Mouse (Mus musculus) erythroblast, embryonic 14.5 days (primary cell): ENCODE measurements around the gene Ppfia1. TPM values are rescaled to one million over a fixed set of nuclear protein-coding genes. Genes with fewer than 3 reads are reported as not detected.

ENCODE experiments used
- H3K27me3 ChIP-seq: 2 replicates; pipeline ENCODE4 v1.6.1; 2012; ENCODE audit warnings: inconsistent platforms; ENCODE audit not compliant: control insufficient read depth
- H3K36me3 ChIP-seq: 2 replicates; pipeline ENCODE4 v1.6.1; 2012; ENCODE audit warnings: mild to moderate bottlenecking, inconsistent platforms; ENCODE audit not compliant: control insufficient read depth
- H3K4me1 ChIP-seq: 2 replicates; pipeline ENCODE4 v1.6.1; 2012; ENCODE audit warnings: inconsistent platforms; ENCODE audit not compliant: control insufficient read depth
- H3K4me3 ChIP-seq: replicated peaks from 2 replicates; pipeline ENCODE3; 2012; ENCODE audit warnings: moderate library complexity, mild to moderate bottlenecking, inconsistent platforms
- H3K9me3 ChIP-seq: 2 replicates; pipeline ENCODE4 v1.6.1; 2012; ENCODE audit warnings: low read length, inconsistent platforms, mixed read lengths; ENCODE audit not compliant: control insufficient read depth
- GATA1 ChIP-seq: IDR thresholded peaks from 2 replicates; pipeline ENCODE4 v1.6.1; 2012; ENCODE audit warnings: low read length, inconsistent platforms, mixed read lengths
- TAL1 ChIP-seq: IDR thresholded peaks from 3 replicates; pipeline ENCODE4 v1.6.1; 2012; ENCODE audit warnings: low read length, inconsistent platforms, mixed read lengths
- polyA plus RNA-seq: library from polyadenylated mRNA; stranded (reverse); fragments of >175 nt; gene quantifications from 2 replicates; pipeline ENCODE4 v1.2.3, GENCODE M21; 2012

The Ppfia1 gene
- polyA plus RNA-seq, 1 experiment, result 6.1 TPM

DNA sequence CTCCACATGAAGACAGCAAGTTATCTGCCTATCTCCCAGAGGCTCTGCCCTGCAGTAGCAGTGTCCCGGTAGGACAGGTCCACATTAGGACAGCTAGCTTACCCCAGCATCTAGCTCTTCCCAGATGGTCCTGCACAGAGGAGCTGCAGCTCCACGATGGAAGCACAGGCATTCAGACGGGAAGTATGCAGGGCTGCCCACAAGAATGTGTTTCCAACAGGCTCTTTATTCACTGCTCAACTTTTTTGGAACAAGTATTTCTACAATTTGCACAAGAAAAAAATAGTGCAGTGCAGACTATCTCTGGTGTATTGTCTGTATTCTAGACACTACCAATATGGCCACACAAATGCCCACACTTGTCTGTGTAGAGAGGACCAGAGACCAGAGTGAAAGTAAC, 18.8 kb downstream of the Ppfia1 start:
- Histone ChIP-seq H3K9me3 (no peaks in the 10 kb centered on the region), H3K4me1 (peaks cover 47% of the 10 kb centered on the region), H3K27me3 (no peaks in the 10 kb centered on the region), H3K36me3 (peaks cover 35% of the 10 kb centered on the region), H3K4me3 (no peak overlapping the region)
- no peak for TF ChIP-seq TAL1
- no peak for TF ChIP-seq GATA1

DNA sequence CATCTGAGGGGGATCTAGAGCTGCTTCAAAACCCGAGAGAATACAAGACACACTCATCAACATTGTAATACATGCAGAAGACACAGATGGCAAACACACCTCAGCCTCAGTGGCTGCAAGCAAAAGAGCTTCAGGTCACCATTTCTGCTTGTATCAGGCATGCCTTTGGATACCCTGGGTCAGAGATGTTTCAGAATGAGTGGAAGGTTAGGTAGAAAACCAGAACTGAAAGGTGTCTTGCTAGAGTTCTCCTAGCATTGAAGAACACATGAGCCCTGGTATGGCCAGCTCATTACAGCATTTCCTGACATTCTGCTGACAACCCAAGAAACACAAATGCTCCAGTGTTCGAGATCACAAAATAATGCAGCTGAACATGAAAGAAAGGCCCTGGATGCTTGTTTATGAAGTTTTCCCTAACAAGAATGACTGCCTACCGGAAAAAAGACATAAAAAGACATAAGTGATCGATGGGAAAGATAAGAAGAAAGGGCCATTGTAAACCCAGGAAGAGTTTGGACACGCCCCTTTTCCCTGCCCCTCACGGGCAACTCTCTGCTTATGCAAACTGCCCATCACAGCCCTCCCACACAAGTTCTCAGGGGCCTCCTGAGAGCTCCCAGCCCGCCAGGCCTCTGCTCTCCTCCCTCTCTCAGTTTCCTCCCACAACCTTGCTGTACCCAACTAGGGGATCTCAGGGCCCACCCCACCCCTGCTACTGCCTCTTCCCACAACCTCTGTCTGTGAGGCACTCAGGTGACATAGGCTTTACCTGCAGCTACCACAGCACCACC, 21.7 kb downstream of the Ppfia1 start:
- H3K4me1 ChIP-seq, result peaks cover 38% of the 10 kb centered on the region
- no peaks in the 10 kb centered on the region for H3K9me3 ChIP-seq
- H3K36me3 ChIP-seq, result peaks cover 23% of the 10 kb centered on the region
- no peaks in the 10 kb centered on the region for H3K27me3 ChIP-seq
- no peak for TF ChIP-seq TAL1
- no peak for TF ChIP-seq GATA1
- no peak overlapping the region for H3K4me3 ChIP-seq

DNA sequence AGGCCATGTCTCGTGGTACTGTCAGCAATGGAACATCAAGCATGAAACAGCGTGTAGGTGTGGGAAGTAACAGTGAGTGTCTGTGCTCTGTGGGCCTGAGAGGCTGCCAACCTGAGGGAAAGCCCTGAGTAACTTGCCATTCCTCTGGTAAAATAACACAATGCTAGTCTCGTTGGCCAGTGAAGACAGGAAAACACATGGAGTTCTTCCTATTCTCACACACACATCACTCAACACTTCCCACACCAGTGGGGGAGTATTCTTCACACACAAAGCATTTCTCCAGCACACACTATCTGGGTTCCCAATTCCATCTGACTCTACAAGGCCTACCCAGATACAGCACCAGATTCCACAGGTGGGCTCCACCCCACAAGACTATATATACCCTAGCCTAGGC, 23.7 kb downstream of the Ppfia1 start:
- Histone ChIP-seq H3K27me3 (no peaks in the 10 kb centered on the region), H3K4me1 (peaks cover 50% of the 10 kb centered on the region), H3K9me3 (no peaks in the 10 kb centered on the region), H3K4me3 (no peak overlapping the region), H3K36me3 (peaks cover 18% of the 10 kb centered on the region)
- TF ChIP-seq TAL1 (no peak), GATA1 (no peak)

DNA sequence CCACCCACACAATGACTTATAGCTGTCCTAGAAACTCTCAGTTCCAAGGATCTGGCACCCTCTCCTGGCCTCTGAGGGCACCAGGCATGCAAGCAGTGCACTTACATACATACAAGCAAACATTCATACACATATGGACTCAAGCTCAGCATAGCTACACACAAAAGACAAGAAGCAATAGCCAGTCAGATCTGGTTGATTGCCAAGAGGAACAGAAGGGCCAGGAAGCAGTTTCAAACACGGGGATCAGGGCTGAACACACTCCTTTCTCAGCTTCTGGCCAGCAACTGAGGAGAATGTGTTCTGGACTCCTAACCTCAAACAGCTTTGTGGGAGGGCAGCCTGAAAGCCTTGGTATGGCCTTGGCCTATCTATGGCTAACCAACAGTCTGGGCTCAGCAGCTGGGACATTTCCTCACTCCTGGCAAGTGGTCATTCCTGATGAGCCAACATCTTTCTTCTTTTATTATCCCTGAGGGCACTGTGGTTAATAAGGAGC, 25.8 kb downstream of the Ppfia1 start:
- no peak overlapping the region for H3K4me3 ChIP-seq
- TF ChIP-seq GATA1 (no peak), TAL1 (no peak)
- no peaks in the 10 kb centered on the region for H3K9me3 ChIP-seq
- no peaks in the 10 kb centered on the region for H3K27me3 ChIP-seq
- peaks cover 15% of the 10 kb centered on the region for H3K36me3 ChIP-seq
- peaks cover 65% of the 10 kb centered on the region for H3K4me1 ChIP-seq

DNA sequence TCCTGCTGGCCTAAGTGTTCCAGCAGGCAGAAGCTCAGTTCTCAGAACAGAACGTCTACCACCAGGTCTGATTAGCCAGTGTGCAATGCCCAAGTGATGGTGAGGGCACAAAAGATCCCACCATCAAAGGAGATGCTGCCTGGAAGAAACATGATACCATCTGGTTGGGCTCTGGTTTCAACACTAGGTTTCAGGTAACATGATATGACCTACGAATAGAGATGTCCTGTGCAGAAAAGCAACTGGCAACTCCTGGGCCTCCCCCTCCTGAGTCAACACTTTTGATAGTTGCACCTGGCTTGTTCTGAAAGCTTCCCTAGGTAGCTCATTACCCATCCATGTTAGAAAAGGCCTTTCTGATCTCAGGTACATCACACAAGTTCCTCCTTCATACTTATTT, 26.9 kb downstream of the Ppfia1 start:
- H3K36me3 ChIP-seq, result peaks cover 19% of the 10 kb centered on the region
- TF ChIP-seq GATA1, result no peak
- no peak overlapping the region for H3K4me3 ChIP-seq
- H3K27me3 ChIP-seq, result no peaks in the 10 kb centered on the region
- peaks cover 70% of the 10 kb centered on the region for H3K4me1 ChIP-seq
- no peaks in the 10 kb centered on the region for H3K9me3 ChIP-seq

DNA sequence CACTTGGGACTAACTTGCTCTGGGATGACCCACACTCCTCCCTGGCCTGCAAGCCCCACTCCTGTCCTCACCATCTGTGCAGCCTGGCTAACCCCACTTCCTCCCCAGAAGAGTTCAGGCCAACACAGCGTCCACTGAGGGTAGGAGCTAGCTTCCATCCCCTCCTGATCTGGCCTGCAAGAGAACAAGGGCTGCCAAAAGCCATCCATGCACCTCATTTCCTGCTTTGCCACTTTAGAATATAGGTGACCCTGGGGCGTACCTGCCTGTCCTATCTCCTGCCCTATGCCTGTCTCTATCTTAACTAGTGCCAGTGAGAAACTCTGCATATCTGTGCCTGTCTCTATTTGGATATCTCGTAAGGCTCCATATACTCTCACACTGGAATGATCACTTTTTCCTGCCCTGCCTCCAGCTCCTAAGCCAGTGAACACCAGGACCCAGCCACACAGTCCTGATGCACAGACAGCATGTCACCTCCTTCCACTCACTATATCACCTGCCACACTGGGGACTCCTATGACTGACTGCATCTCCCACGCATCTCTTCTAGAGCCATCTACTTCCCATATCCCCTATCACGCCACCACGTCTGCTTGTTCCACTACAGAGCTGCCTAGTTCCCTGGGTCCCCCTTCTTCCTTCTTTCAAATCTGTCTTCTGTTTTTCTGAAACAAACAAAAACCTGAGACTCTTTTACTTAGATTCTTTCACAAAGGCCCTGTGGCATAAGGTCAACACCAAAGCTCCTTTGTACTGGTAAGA, 28.9 kb downstream of the Ppfia1 start:
- no peak for TF ChIP-seq TAL1
- no peak for TF ChIP-seq GATA1
- Histone ChIP-seq H3K27me3 (no peaks in the 10 kb centered on the region), H3K36me3 (peaks cover 34% of the 10 kb centered on the region), H3K4me1 (peaks cover 69% of the 10 kb centered on the region), H3K4me3 (peak overlapping the region; percentile 4), H3K9me3 (no peaks in the 10 kb centered on the region)

DNA sequence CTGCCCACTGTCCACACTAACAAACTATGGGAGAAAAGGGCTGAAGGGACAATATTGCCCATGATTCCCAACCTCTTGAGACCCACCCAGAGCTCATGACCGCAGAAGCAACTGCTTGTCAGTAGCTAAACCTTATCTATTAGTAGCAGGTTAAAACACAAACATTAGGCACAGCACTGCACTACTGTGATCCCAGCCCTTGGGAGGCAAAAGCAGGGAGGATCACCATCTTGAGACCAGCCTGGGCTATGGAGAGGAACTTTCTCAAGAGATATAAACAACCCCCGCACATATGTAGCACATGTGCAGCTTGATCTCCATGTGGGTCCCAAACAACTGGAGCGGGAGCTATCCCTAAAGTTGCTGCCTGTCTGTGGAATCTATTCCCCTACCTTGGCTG, 30.1 kb downstream of the Ppfia1 start:
- H3K9me3 ChIP-seq, result no peaks in the 10 kb centered on the region
- TF ChIP-seq TAL1, result peak; percentile 85
- peak; percentile 71 for TF ChIP-seq GATA1
- peaks cover 46% of the 10 kb centered on the region for H3K36me3 ChIP-seq
- no peaks in the 10 kb centered on the region for H3K27me3 ChIP-seq
- peaks cover 68% of the 10 kb centered on the region for H3K4me1 ChIP-seq
- H3K4me3 ChIP-seq, result peak overlapping the region; percentile 34

DNA sequence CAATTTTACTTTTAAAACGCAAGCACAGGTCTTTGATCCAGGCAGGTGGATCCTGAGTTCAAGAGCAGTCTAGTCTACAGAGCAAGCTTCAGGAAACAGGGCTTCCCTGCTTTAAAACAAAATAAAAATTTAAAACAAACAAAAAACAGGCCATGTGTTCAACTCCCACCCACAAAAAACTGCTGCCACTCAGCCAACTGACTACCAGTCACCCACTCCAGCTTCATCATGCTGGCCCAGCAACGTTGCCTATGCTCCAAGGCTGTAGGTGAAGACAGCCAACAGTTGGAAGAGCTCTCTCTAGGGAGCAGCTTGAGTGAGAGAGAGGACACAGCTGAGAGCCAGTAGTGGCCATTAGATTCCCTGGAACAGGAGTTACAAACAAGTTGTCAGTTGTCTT, 31.6 kb downstream of the Ppfia1 start:
- Histone ChIP-seq H3K4me1 (peaks cover 57% of the 10 kb centered on the region), H3K36me3 (peaks cover 53% of the 10 kb centered on the region), H3K27me3 (no peaks in the 10 kb centered on the region), H3K4me3 (no peak overlapping the region), H3K9me3 (no peaks in the 10 kb centered on the region)
- TF ChIP-seq GATA1 (no peak), TAL1 (no peak)

DNA sequence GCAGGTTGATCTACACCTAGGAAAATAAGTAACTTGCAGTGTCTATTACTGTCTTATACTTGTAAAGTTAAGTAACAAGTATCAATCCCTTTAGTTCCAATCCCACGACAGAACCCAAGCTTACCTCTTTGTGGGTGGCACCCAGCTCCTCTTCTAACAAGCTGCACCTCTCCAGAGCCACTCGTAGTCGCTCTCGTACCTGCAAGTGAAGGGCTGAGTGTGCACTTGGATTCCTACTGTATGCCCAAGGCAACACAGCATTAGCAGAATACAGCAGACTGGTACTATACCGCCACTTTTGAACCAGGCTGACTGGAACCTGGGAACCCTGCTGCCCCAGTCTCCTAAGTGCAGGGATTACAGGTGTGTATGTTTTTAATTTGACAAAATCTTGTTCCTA, 33.7 kb downstream of the Ppfia1 start:
- Histone ChIP-seq H3K4me1 (peaks cover 40% of the 10 kb centered on the region), H3K9me3 (no peaks in the 10 kb centered on the region), H3K4me3 (no peak overlapping the region), H3K27me3 (no peaks in the 10 kb centered on the region), H3K36me3 (peaks cover 67% of the 10 kb centered on the region)
- TF ChIP-seq GATA1 (no peak), TAL1 (no peak)
